Mouse (Mus musculus) intestine, embryonic 14.5 days (tissue): ENCODE measurements at regions not wholly inside any gene's neighbourhood (a gene's known extent, or its start where the extent isn't known, plus 50 kb on each side); places are given as distances from the start of the nearest gene placed in this dataset.

Experiments
- ATAC-seq: fragments of 200-750 bp; cut with Nextera tagmentation; replicated peaks from 2 replicates; pipeline ENCODE4 v1.8.0; 2017; ENCODE audit warnings: low read depth, moderate number of reproducible peaks, moderate TSS enrichment, moderate library complexity; ENCODE audit not compliant: low FRiP score, low TSS enrichment
- DNase-seq: peaks from one replicate; pipeline ENCODE4 v3.0.0-alpha.2; 2018; ENCODE audit warnings: low spot score
- H3K27ac ChIP-seq: fragments of 300-500 bp; sonication (generic); 2 replicates; pipeline ENCODE4 v1.5.1; 2014; ENCODE audit warnings: low read depth, mild to moderate bottlenecking, control low read depth
- H3K27me3 ChIP-seq: fragments of 300-500 bp; sonication (generic); replicated peaks from 2 replicates; pipeline ENCODE4 v1.6.1; 2014; ENCODE audit warnings: low read length, control low read depth; ENCODE audit not compliant: control insufficient read depth, insufficient read depth
- H3K36me3 ChIP-seq: fragments of 300-500 bp; sonication (generic); 2 replicates; pipeline ENCODE4 v1.6.1; 2014; ENCODE audit warnings: low read length, control low read depth; ENCODE audit not compliant: control insufficient read depth, insufficient read depth
- H3K4me1 ChIP-seq: fragments of 300-500 bp; sonication (generic); replicated peaks from 2 replicates; pipeline ENCODE4 v1.6.1; 2014; ENCODE audit warnings: low read length, control low read depth, mixed read lengths; ENCODE audit not compliant: control insufficient read depth, insufficient read depth
- H3K4me2 ChIP-seq: fragments of 300-500 bp; sonication (generic); 2 replicates; pipeline ENCODE4 v1.6.1; 2014; ENCODE audit warnings: low read length
- H3K4me3 ChIP-seq: fragments of 300-500 bp; sonication (generic); 2 replicates; pipeline ENCODE4 v1.5.1; 2014; ENCODE audit warnings: low read depth, low read length, control low read depth, mixed read lengths
- H3K9ac ChIP-seq: fragments of 300-500 bp; sonication (generic); 2 replicates; pipeline ENCODE4 v1.6.1; 2014; ENCODE audit warnings: mild to moderate bottlenecking, low read length
- H3K9me3 ChIP-seq: fragments of 300-500 bp; sonication (generic); 2 replicates; pipeline ENCODE4 v1.6.1; 2016; ENCODE audit warnings: low read length, control low read depth; ENCODE audit not compliant: control insufficient read depth
- WGBS: fragments of 180-500 bp; shearing (Covaris S2); extraction: QIAGEN DNeasy Blood & Tissue Kit; methylation state at CpG from one replicate; pipeline ENCODE4 v1.1.7; 2014; 5-methylcytosine and 5-hydroxymethylcytosine counted together

GRCm38 (mm10) chr8:28117997-28118778, 670.7 kb downstream of the Poteg start:
- Histone ChIP-seq H3K4me1 (no peaks in the 10 kb centered on the region), H3K9me3 (no peaks in the 10 kb centered on the region), H3K36me3 (no peaks in the 10 kb centered on the region), H3K27ac (no peak overlapping the region), H3K4me2 (no peak overlapping the region), H3K4me3 (no peak overlapping the region), H3K27me3 (no peaks in the 10 kb centered on the region), H3K9ac (no peak overlapping the region)
- ATAC-seq (no peak), DNase-seq (no peak)
- WGBS: 75% methylated on average over 7 of the region's 7 CpGs

GRCm38 (mm10) chr8:28125021-28125420, 677.6 kb downstream of the Poteg start:
- Histone ChIP-seq H3K4me1 (no peaks in the 10 kb centered on the region), H3K4me2 (no peak overlapping the region), H3K9ac (no peak overlapping the region), H3K27ac (no peak overlapping the region), H3K4me3 (no peak overlapping the region), H3K9me3 (no peaks in the 10 kb centered on the region), H3K27me3 (no peaks in the 10 kb centered on the region), H3K36me3 (no peaks in the 10 kb centered on the region)
- no peak for DNase-seq
- ATAC-seq: no peak
- 65% methylated on average over 3 of the region's 3 CpGs for WGBS

GRCm38 (mm10) chr8:28141916-28142315, 694.4 kb downstream of the Poteg start:
- no peak overlapping the region for H3K4me3 ChIP-seq
- H3K27ac ChIP-seq: no peak overlapping the region
- no peaks in the 10 kb centered on the region for H3K36me3 ChIP-seq
- no peaks in the 10 kb centered on the region for H3K9me3 ChIP-seq
- no peaks in the 10 kb centered on the region for H3K27me3 ChIP-seq
- H3K4me2 ChIP-seq: no peak overlapping the region
- no peaks in the 10 kb centered on the region for H3K4me1 ChIP-seq
- 75% methylated on average over 3 of the region's 3 CpGs for WGBS
- DNase-seq: no peak
- no peak for ATAC-seq
- H3K9ac ChIP-seq: no peak overlapping the region

- Histone ChIP-seq H3K9ac (no peak overlapping the region), H3K27me3 (no peaks in the 10 kb centered on the region), H3K4me1 (no peaks in the 10 kb centered on the region), H3K36me3 (no peaks in the 10 kb centered on the region), H3K4me2 (no peak overlapping the region), H3K9me3 (no peaks in the 10 kb centered on the region), H3K4me3 (no peak overlapping the region), H3K27ac (no peak overlapping the region)
- WGBS: 58% methylated on average over 14 of the region's 14 CpGs
- ATAC-seq: no peak; the same call in 1 of the 2 replicates
- DNase-seq: no peak
These were observed 701.4 kb downstream of the Poteg start for GRCm38 (mm10) chr8:28148599-28149452.

GRCm38 (mm10) chr8:28149453-28149767, 701.9 kb downstream of the Poteg start:
- H3K9ac ChIP-seq: no peak overlapping the region
- DNase-seq (no peak), ATAC-seq (no peak)
- 76% methylated on average over 3 of the region's 3 CpGs for WGBS
- H3K27me3 ChIP-seq: no peaks in the 10 kb centered on the region
- H3K9me3 ChIP-seq: no peaks in the 10 kb centered on the region
- H3K4me2 ChIP-seq: no peak overlapping the region
- no peaks in the 10 kb centered on the region for H3K36me3 ChIP-seq
- H3K27ac ChIP-seq: no peak overlapping the region
- no peaks in the 10 kb centered on the region for H3K4me1 ChIP-seq
- H3K4me3 ChIP-seq: no peak overlapping the region

- H3K36me3 ChIP-seq: no peaks in the 10 kb centered on the region
- no peaks in the 10 kb centered on the region for H3K9me3 ChIP-seq
- WGBS: 86% methylated on average over 4 of the region's 4 CpGs
- no peaks in the 10 kb centered on the region for H3K4me1 ChIP-seq
- H3K4me2 ChIP-seq: no peak overlapping the region
- DNase-seq (no peak), ATAC-seq (no peak)
- H3K4me3 ChIP-seq: no peak overlapping the region
- H3K27ac ChIP-seq: no peak overlapping the region
- no peaks in the 10 kb centered on the region for H3K27me3 ChIP-seq
- H3K9ac ChIP-seq: no peak overlapping the region
These were observed 713.2 kb downstream of the Poteg start for GRCm38 (mm10) chr8:28160651-28161050.

GRCm38 (mm10) chr8:28168036-28168435, 720.6 kb downstream of the Poteg start:
- Histone ChIP-seq H3K4me1 (no peaks in the 10 kb centered on the region), H3K36me3 (no peaks in the 10 kb centered on the region), H3K9ac (no peak overlapping the region), H3K4me3 (no peak overlapping the region), H3K27ac (no peak overlapping the region), H3K9me3 (no peaks in the 10 kb centered on the region), H3K4me2 (no peak overlapping the region), H3K27me3 (no peaks in the 10 kb centered on the region)
- ATAC-seq (no peak), DNase-seq (no peak)
- 24% methylated on average over 1 of the region's 1 CpGs for WGBS

- DNase-seq: no peak
- 61% methylated on average over 4 of the region's 4 CpGs for WGBS
- Histone ChIP-seq H3K27me3 (no peaks in the 10 kb centered on the region), H3K27ac (no peak overlapping the region), H3K36me3 (no peaks in the 10 kb centered on the region), H3K4me3 (no peak overlapping the region), H3K4me2 (no peak overlapping the region), H3K4me1 (no peaks in the 10 kb centered on the region), H3K9me3 (no peaks in the 10 kb centered on the region), H3K9ac (no peak overlapping the region)
- no peak for ATAC-seq
These were observed 724.0 kb downstream of the Poteg start for GRCm38 (mm10) chr8:28171456-28171855.
